Mouse (Mus musculus) liver, postnatal 0 days (tissue): ENCODE data around the gene Oit1.

Source experiments
- CTCF ChIP-seq: sonication (generic); IDR thresholded peaks from 2 replicates; pipeline ENCODE4 v1.5.1; 2016; ENCODE audit warnings: antibody characterized with exemption, low read depth
- EP300 ChIP-seq: IDR thresholded peaks from 2 replicates; pipeline ENCODE4 v1.6.1; 2016; ENCODE audit warnings: antibody characterized with exemption, low read depth, mild to moderate bottlenecking

DNA sequence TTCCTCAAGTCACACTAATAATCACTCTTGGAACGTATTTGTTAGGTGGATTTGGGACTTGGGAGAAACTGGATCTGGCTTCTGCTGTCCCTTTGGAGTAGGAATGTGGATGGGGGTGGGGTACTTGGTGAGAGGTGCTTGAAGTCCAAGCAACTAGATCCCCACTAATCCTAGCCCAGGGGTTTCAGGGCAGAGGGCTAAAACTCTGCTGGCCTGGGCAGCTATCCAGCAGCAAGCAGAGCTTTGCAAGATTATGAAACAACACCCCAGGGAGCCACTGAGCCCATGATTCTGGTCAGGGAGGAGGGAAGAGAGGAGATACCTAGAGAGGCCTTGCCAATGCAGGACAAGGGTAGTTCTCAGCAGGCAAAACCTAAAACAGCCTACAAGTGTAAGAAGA is 51.2 kb downstream of the Oit1 start:
- TF ChIP-seq CTCF (no peak), EP300 (no peak)
